Mouse (Mus musculus) heart, postnatal 0 days (tissue): Measurements from ENCODE around the gene Myom3. TPM values are rescaled to one million over a fixed set of nuclear protein-coding genes. Genes with fewer than 3 reads are reported as not detected.

Experiments used
- ATAC-seq: fragments of 200-750 bp; cut with Nextera tagmentation; 2 replicates; pipeline ENCODE4 v1.8.0; 2017; ENCODE audit warnings: low read depth, moderate number of reproducible peaks, moderate library complexity; ENCODE audit not compliant: insufficient read depth
- DNase-seq: peaks from one replicate; pipeline ENCODE4 v3.0.0-alpha.2; 2016; ENCODE audit warnings: low spot score
- H3K27ac ChIP-seq: fragments of 300-500 bp; sonication (generic); 2 replicates; pipeline ENCODE4 v1.5.1; 2014; ENCODE audit warnings: low read depth, mild to moderate bottlenecking
- H3K27me3 ChIP-seq: fragments of 300-500 bp; sonication (generic); 2 replicates; pipeline ENCODE4 v1.6.1; 2014; ENCODE audit warnings: low read length, mixed read lengths; ENCODE audit not compliant: control insufficient read depth, insufficient read depth
- H3K36me3 ChIP-seq: fragments of 300-500 bp; sonication (generic); replicated peaks from 2 replicates; pipeline ENCODE4 v1.6.1; 2014; ENCODE audit warnings: low read length, mixed read lengths; ENCODE audit not compliant: control insufficient read depth, insufficient read depth
- H3K4me1 ChIP-seq: fragments of 300-500 bp; sonication (generic); 2 replicates; pipeline ENCODE4 v1.6.1; 2014; ENCODE audit warnings: antibody characterized with exemption; ENCODE audit not compliant: control insufficient read depth, insufficient read depth
- H3K4me2 ChIP-seq: fragments of 300-500 bp; sonication (generic); 2 replicates; pipeline ENCODE4 v1.6.1; 2014; ENCODE audit warnings: low read depth, mild to moderate bottlenecking, low read length, moderate library complexity
- H3K4me3 ChIP-seq: fragments of 300-500 bp; sonication (generic); 2 replicates; pipeline ENCODE4 v1.5.1; 2014; ENCODE audit warnings: low read depth, low read length
- H3K9ac ChIP-seq: fragments of 300-500 bp; sonication (generic); replicated peaks from 2 replicates; pipeline ENCODE4 v1.6.1; 2014; ENCODE audit warnings: low read depth, low read length, mixed read lengths
- H3K9me3 ChIP-seq: fragments of 300-500 bp; sonication (generic); replicated peaks from 2 replicates; pipeline ENCODE4 v1.6.1; 2016; ENCODE audit warnings: low read length; ENCODE audit not compliant: control insufficient read depth
- CTCF ChIP-seq: IDR thresholded peaks from 2 replicates; pipeline ENCODE4 v1.5.1; 2016; ENCODE audit warnings: antibody characterized with exemption, control low read depth, low read depth
- EP300 ChIP-seq: IDR thresholded peaks from 2 replicates; pipeline ENCODE4 v1.6.1; 2016; ENCODE audit warnings: antibody characterized with exemption, low read depth
- WGBS: fragments of 180-500 bp; shearing (Covaris S2); extraction: QIAGEN DNeasy Blood & Tissue Kit; methylation state at CpG from one replicate; pipeline ENCODE4 v1.1.7; 2014; 5-methylcytosine and 5-hydroxymethylcytosine counted together
- polyA plus RNA-seq: library from polyadenylated mRNA; unstranded; fragments of >200 nt; fragmentation: Nextera tagmentation; extraction: Ambion mirVana; gene quantifications from 2 replicates; pipeline ENCODE4 v1.2.1, GENCODE M21; 2015
- total RNA-seq: library from RNA; depleted of rRNA; stranded (reverse); fragments of >200 nt; gene quantifications from 2 replicates; pipeline ENCODE4 v1.2.3, GENCODE M21; 2014; ENCODE audit warnings: low replicate concordance

The Myom3 gene
- total and polyA plus RNA-seq, 2 experiments from 2014 or later = 0.27 to 0.82 TPM

DNA sequence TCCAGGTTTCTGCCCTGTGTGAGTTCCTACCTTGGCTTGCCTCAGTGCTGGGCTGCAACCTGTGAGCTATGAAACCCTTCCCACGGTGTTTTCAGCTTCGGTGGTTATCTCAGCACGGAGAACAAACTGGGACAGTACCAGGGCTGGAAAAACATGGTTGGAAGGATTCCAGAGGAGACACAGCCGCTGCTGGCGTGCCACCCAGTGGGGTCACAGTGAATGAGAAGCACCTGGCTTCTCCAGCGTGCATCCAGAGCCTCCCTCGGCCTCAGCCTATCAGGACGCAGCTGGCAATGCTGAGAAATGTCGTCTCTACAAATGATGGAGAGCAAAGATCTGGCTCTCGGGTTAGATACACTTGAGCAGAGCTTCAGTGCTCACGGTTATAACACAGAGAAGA, 33.1 kb upstream of the Myom3 start:
- no peak for DNase-seq
- H3K9ac ChIP-seq = no peak overlapping the region

DNA sequence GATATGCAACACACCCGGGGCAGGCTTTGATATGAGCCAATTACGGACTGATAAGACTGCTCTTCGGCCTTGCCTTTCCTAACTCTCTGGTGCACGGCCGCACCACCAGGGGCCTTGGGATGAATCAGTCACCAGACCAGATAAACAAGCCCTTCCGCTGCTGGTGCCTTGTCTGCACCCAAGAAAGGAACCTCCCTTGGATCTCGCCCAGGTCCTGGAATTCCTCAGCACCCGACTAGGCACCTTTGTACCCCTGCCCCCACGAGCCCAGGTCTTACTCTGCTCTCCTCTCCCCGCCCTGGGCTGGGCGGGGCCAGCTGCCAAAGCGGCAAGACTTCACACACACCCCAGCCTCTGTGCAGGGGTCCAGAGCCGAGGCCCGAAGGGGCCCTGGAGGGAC, 31.7 kb upstream of the Myom3 start, which contains the start of gene Il22ra1:
Il22ra1 (plus strand) TSS at position 356 of the 400 bp plus-strand sequence.
- no peak for TF ChIP-seq CTCF
- H3K36me3 ChIP-seq = no peaks in the 10 kb centered on the region
- ATAC-seq (peak; percentile 18; the same call in 1 of the 2 replicates), DNase-seq (no peak)
- 0 out of 2 replicates have a peak within 1 kb of the TSS, but pooled peaks have one; percentile 5 for H3K9ac ChIP-seq
- H3K9me3 ChIP-seq = 0 out of 2 replicates have a peak, but pooled peaks cover under 1% of the 10 kb centered on the region
- no peaks in the 10 kb centered on the region for H3K27me3 ChIP-seq
- peak within 1 kb of the TSS; percentile 17 for H3K4me3 ChIP-seq
- WGBS = 8% methylated on average over 14 of the region's 14 CpGs
- H3K4me2 ChIP-seq = peak within 1 kb of the TSS; percentile 54
- H3K4me1 ChIP-seq = 0 out of 2 replicates have a peak, but pooled peaks cover 2% of the 10 kb centered on the region
- no peak within 1 kb of the TSS for H3K27ac ChIP-seq

More for the DNA sequence above, 33.1 kb upstream of the Myom3 start:
- Histone ChIP-seq H3K4me1 (0 out of 2 replicates have a peak, but pooled peaks cover 2% of the 10 kb centered on the region), H3K27ac (no peak overlapping the region), H3K36me3 (no peaks in the 10 kb centered on the region), H3K9me3 (0 out of 2 replicates have a peak, but pooled peaks cover 3% of the 10 kb centered on the region), H3K27me3 (no peaks in the 10 kb centered on the region), H3K4me2 (no peak overlapping the region), H3K4me3 (no peak overlapping the region)
- ATAC-seq = no peak
- 44% methylated on average over 11 of the region's 11 CpGs for WGBS
- TF ChIP-seq EP300 = no peak
- no peak for TF ChIP-seq CTCF

DNA sequence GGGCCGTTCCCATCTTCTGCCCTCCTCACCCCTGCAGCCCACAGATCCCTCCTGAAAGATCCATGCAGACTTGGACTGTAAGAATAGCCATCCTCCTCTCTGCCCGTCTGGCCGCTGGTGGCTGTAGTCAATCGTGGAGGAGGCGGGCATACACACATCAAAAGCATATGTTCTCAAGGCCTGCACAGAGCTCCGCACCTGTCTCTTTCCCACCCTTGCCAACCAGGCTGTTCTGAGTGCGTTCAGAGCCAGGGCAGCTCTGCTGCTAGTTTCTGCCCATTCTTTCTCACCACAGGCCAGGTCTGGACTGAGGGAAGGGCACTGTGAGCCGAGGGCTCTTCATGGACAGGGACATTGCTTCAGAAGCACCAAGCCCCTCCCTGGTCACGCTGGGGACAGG, 29.3 kb upstream of the Myom3 start:
- DNase-seq (no peak), ATAC-seq (no peak)
- no peak for TF ChIP-seq CTCF
- TF ChIP-seq EP300 = no peak
- Histone ChIP-seq H3K9ac (no peak overlapping the region), H3K4me1 (0 out of 2 replicates have a peak, but pooled peaks cover 2% of the 10 kb centered on the region), H3K9me3 (no peaks in the 10 kb centered on the region; the same call in 1 of the 2 replicates), H3K36me3 (no peaks in the 10 kb centered on the region), H3K27ac (no peak overlapping the region), H3K4me2 (no peak overlapping the region), H3K4me3 (no peak overlapping the region), H3K27me3 (no peaks in the 10 kb centered on the region)
- WGBS = 88% methylated on average over 9 of the region's 9 CpGs

DNA sequence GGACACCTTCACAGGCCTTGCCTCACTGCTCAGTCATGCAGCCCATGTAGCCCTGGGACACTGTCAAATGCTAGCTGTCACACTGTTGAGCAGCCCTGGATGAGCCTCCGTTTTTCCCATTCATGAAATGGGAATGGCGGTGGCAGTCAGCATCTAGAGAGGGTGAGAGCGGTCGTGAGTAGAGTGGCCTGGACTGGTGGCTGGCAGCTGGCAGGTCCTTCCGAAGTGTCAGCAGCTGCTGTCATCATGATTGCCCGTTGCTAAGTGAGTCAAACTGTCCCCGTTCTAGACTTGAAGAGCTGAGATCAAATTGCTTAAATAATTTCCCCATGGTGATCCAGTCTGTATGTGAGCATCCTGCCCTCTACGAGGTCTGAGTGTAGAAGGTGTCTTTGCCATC, 28.6 kb upstream of the Myom3 start:
- Histone ChIP-seq H3K4me1 (0 out of 2 replicates have a peak, but pooled peaks cover 2% of the 10 kb centered on the region), H3K9ac (no peak overlapping the region), H3K9me3 (no peaks in the 10 kb centered on the region; the same call in 1 of the 2 replicates), H3K27ac (no peak overlapping the region), H3K36me3 (no peaks in the 10 kb centered on the region), H3K4me3 (no peak overlapping the region), H3K27me3 (no peaks in the 10 kb centered on the region), H3K4me2 (no peak overlapping the region)
- TF ChIP-seq CTCF = no peak
- TF ChIP-seq EP300 = no peak
- no peak for DNase-seq
- no peak for ATAC-seq
- WGBS = 36% methylated on average over 8 of the region's 8 CpGs

DNA sequence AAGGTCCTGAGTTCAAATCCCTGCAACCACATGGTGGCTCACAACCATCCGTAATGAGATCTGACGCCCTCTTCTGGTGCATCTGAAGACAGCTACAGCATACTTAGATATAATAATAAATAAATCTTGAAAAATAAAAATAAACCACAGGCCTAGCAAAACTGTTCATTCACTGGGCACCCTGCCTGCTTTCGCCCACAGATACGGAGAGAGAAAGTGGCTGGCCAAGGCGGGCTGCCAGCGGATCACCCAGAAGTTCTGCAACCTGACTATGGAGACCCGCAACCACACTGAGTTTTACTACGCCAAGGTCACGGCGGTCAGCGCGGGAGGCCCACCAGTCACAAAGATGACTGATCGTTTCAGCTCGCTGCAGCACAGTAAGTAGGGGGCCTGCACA, 25.6 kb upstream of the Myom3 start:
- no peak for TF ChIP-seq EP300
- TF ChIP-seq CTCF = no peak
- Histone ChIP-seq H3K4me3 (no peak overlapping the region), H3K9ac (no peak overlapping the region), H3K27me3 (no peaks in the 10 kb centered on the region), H3K36me3 (no peaks in the 10 kb centered on the region), H3K27ac (no peak overlapping the region), H3K9me3 (no peaks in the 10 kb centered on the region; the same call in 1 of the 2 replicates), H3K4me1 (no peaks in the 10 kb centered on the region), H3K4me2 (no peak overlapping the region)
- DNase-seq = no peak
- 95% methylated on average over 14 of the region's 14 CpGs for WGBS
- ATAC-seq = no peak

DNA sequence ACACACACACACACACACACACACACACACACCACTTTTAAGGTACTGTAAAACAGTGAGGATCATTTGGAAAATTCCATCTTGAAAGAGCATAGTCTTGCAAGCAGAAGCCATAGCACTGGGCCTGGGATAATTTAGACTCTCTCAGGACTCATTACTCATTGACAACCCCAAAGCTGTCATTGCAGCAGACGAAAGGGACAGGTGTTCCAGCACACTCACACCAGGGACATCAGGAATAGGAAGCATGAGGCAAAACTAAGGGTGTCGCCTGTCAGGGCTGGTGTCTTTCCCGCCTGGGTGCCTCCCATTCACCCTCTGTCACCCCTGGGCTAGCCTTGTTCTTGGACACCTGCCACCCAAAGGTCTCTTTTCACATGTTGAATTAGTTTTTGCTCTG, 22.6 kb upstream of the Myom3 start:
- Histone ChIP-seq H3K4me1 (no peaks in the 10 kb centered on the region), H3K9ac (no peak overlapping the region), H3K4me3 (no peak overlapping the region), H3K36me3 (no peaks in the 10 kb centered on the region), H3K9me3 (no peaks in the 10 kb centered on the region; the same call in 1 of the 2 replicates), H3K27me3 (no peaks in the 10 kb centered on the region), H3K27ac (no peak overlapping the region), H3K4me2 (no peak overlapping the region)
- 82% methylated on average over 3 of the region's 3 CpGs for WGBS
- DNase-seq (no peak), ATAC-seq (no peak)
- TF ChIP-seq CTCF = no peak
- TF ChIP-seq EP300 = no peak
